Mouse (Mus musculus) stomach, adult 2 months (tissue): ENCODE data around the gene A730015C16Rik. TPM values are rescaled to one million over a fixed set of nuclear protein-coding genes. Genes with fewer than 3 reads are reported as not detected.

Source experiments
- polyA plus RNA-seq: library from polyadenylated mRNA; depleted of rRNA; stranded (reverse); fragments of >200 nt; gene quantifications from 2 replicates; pipeline ENCODE4 v1.2.3, GENCODE M21; 2012; rRNA removed

Gene A730015C16Rik
- 0.06 TPM in 1 of 2 replicates, not detected in the other for polyA plus RNA-seq

GRCm38 (mm10) chr4:108848505-108848848 is at the start of gene A730015C16Rik:
Gene A730015C16Rik, minus strand, starts transcription at chr4:108848619.

GRCm38 (mm10) chr4:108878963-108879822 is 30.8 kb upstream of the A730015C16Rik start, which contains the start of gene Rab3b:
Gene Rab3b, plus strand, starts transcription at chr4:108879063.

GRCm38 (mm10) chr4:108847715-108848504 is 509 bp downstream of the A730015C16Rik start, which contains the start of gene Kti12:
Gene Kti12, plus strand, starts transcription at chr4:108847785.

GRCm38 (mm10) chr4:108834115-108834970 is 14.1 kb downstream of the A730015C16Rik start, which contains the start of gene Txndc12:
Gene Txndc12, plus strand, starts transcription at chr4:108834601.

GRCm38 (mm10) chr4:108832916-108833827 is 15.2 kb downstream of the A730015C16Rik start, which contains the start of gene Btf3l4:
Gene Btf3l4, minus strand, starts transcription at chr4:108833614.

Other genes starting within 250 kb of the A730015C16Rik start
- gene Cc2d1b, start 228.7 kb downstream of the A730015C16Rik start, polyA plus RNA-seq, result 13.3 and 14.7 TPM in 2 replicates
- not detected in 2 replicates for gene 3110021N24Rik, start 129.0 kb downstream of the A730015C16Rik start, polyA plus RNA-seq
- 1.1 and 1.2 TPM in 2 replicates for gene Zfyve9, start 67.8 kb downstream of the A730015C16Rik start, polyA plus RNA-seq
- gene Btf3l4, start 15.0 kb downstream of the A730015C16Rik start, polyA plus RNA-seq, result 2.8 and 4.1 TPM in 2 replicates
- gene Txndc12, start 14.0 kb downstream of the A730015C16Rik start, polyA plus RNA-seq, result 2.9 and 4.5 TPM in 2 replicates
- 14.0 and 23.7 TPM in 2 replicates for gene Kti12, start 834 bp downstream of the A730015C16Rik start, polyA plus RNA-seq
- 3.7 and 4.9 TPM in 2 replicates for gene Rab3b, start 30.4 kb upstream of the A730015C16Rik start, polyA plus RNA-seq
- gene Nrd1, start 152.0 kb upstream of the A730015C16Rik start, polyA plus RNA-seq, result 3.8 and 5.2 TPM in 2 replicates